Mouse (Mus musculus) neural tube, embryonic 14.5 days (tissue): ENCODE results near the gene S100a10. TPM values are rescaled to one million over a fixed set of nuclear protein-coding genes. Genes with fewer than 3 reads are reported as not detected.

Experiments used
- ATAC-seq: fragments of 200-750 bp; cut with Nextera tagmentation; 2 replicates; pipeline ENCODE4 v1.8.0; 2017; ENCODE audit warnings: low read depth, mild to moderate bottlenecking, moderate TSS enrichment, moderate library complexity
- H3K27ac ChIP-seq: fragments of 300-500 bp; sonication (generic); 2 replicates; pipeline ENCODE4 v1.5.1; 2014; ENCODE audit warnings: low read depth, mild to moderate bottlenecking, control low read depth, low read length, moderate library complexity, mixed read lengths
- H3K27me3 ChIP-seq: fragments of 300-500 bp; sonication (generic); 2 replicates; pipeline ENCODE4 v1.6.1; 2014; ENCODE audit warnings: low read length; ENCODE audit not compliant: control insufficient read depth, insufficient read depth
- H3K36me3 ChIP-seq: fragments of 300-500 bp; sonication (generic); 2 replicates; pipeline ENCODE4 v1.6.1; 2014; ENCODE audit warnings: low read length, mixed read lengths; ENCODE audit not compliant: control insufficient read depth, insufficient read depth
- H3K4me1 ChIP-seq: fragments of 300-500 bp; sonication (generic); 2 replicates; pipeline ENCODE4 v1.6.1; 2014; ENCODE audit warnings: low read length; ENCODE audit not compliant: control insufficient read depth, insufficient read depth
- H3K4me2 ChIP-seq: fragments of 300-500 bp; sonication (generic); 2 replicates; pipeline ENCODE4 v1.6.1; 2014; ENCODE audit warnings: mild to moderate bottlenecking, low read depth, low read length, control low read depth
- H3K4me3 ChIP-seq: fragments of 300-500 bp; sonication (generic); 2 replicates; pipeline ENCODE4 v1.5.1; 2014; ENCODE audit warnings: low read depth, low read length, control low read depth, mixed read lengths
- H3K9ac ChIP-seq: fragments of 300-500 bp; sonication (generic); replicated peaks from 2 replicates; pipeline ENCODE4 v1.6.1; 2014; ENCODE audit warnings: low read depth, mild to moderate bottlenecking, control low read depth, low read length, mixed read lengths
- H3K9me3 ChIP-seq: fragments of 300-500 bp; sonication (generic); 2 replicates; pipeline ENCODE4 v1.6.1; 2016; ENCODE audit warnings: low read length; ENCODE audit not compliant: control insufficient read depth
- WGBS: fragments of 180-500 bp; shearing (Covaris S2); extraction: QIAGEN DNeasy Blood & Tissue Kit; methylation state at CpG from one replicate; pipeline ENCODE4 v1.1.7; 2014; 5-methylcytosine and 5-hydroxymethylcytosine counted together
- polyA plus RNA-seq: library from polyadenylated mRNA; unstranded; fragments of >200 nt; fragmentation: Nextera tagmentation; extraction: Ambion mirVana; gene quantifications from 2 replicates; pipeline ENCODE4 v1.2.1, GENCODE M21; 2014

The S100a10 gene
- polyA plus RNA-seq, 1 experiment from 2014 or later, result 176 TPM

- Histone ChIP-seq H3K9ac (no peak overlapping the region), H3K4me3 (no peak overlapping the region), H3K4me2 (no peak overlapping the region), H3K4me1 (0 out of 2 replicates have a peak, but pooled peaks cover 4% of the 10 kb centered on the region), H3K27me3 (0 out of 2 replicates have a peak, but pooled peaks cover 4% of the 10 kb centered on the region), H3K9me3 (no peaks in the 10 kb centered on the region), H3K27ac (no peak overlapping the region), H3K36me3 (no peaks in the 10 kb centered on the region)
- no peak for ATAC-seq
- 61% methylated on average over 2 of the region's 2 CpGs for WGBS
These were observed 37.5 kb upstream of the S100a10 start for GRCm38 (mm10) chr3:93517343-93517742.

- H3K9me3 ChIP-seq, result no peaks in the 10 kb centered on the region
- no peak overlapping the region for H3K27ac ChIP-seq
- 0 out of 2 replicates have a peak, but pooled peaks have one; percentile 9 for ATAC-seq
- no peaks in the 10 kb centered on the region for H3K36me3 ChIP-seq
- no peak overlapping the region for H3K4me2 ChIP-seq
- H3K9ac ChIP-seq, result no peak overlapping the region
- WGBS, result 59% methylated on average over 5 of the region's 5 CpGs
- H3K4me1 ChIP-seq, result 0 out of 2 replicates have a peak, but pooled peaks cover 4% of the 10 kb centered on the region
- 0 out of 2 replicates have a peak, but pooled peaks cover 4% of the 10 kb centered on the region for H3K27me3 ChIP-seq
- H3K4me3 ChIP-seq, result no peak overlapping the region
These were observed 35.0 kb upstream of the S100a10 start for GRCm38 (mm10) chr3:93519856-93520329.

- Histone ChIP-seq H3K4me2 (peak within 1 kb of the TSS; percentile 57), H3K9me3 (no peaks in the 10 kb centered on the region), H3K9ac (peak within 1 kb of the TSS; percentile 47), H3K36me3 (no peaks in the 10 kb centered on the region), H3K27me3 (0 out of 2 replicates have a peak, but pooled peaks cover 4% of the 10 kb centered on the region), H3K4me3 (peak within 1 kb of the TSS; percentile 40), H3K4me1 (0 out of 2 replicates have a peak, but pooled peaks cover 4% of the 10 kb centered on the region), H3K27ac (no peak within 1 kb of the TSS)
- under 1% methylated on average over 38 of the region's 38 CpGs for WGBS
- peak; percentile 88; the same call in 1 of the 2 replicates for ATAC-seq
These were observed 34.3 kb upstream of the S100a10 start, which contains the start of gene S100a11 for GRCm38 (mm10) chr3:93520330-93521193. TSS of gene S100a11 (plus strand) at chr3:93520488.

GRCm38 (mm10) chr3:93521462-93522057, 33.3 kb upstream of the S100a10 start:
- WGBS, result 87% methylated on average over 8 of the region's 8 CpGs
- Histone ChIP-seq H3K27me3 (0 out of 2 replicates have a peak, but pooled peaks cover 4% of the 10 kb centered on the region), H3K9me3 (no peaks in the 10 kb centered on the region), H3K27ac (no peak overlapping the region), H3K4me3 (no peak overlapping the region), H3K36me3 (no peaks in the 10 kb centered on the region), H3K4me1 (0 out of 2 replicates have a peak, but pooled peaks cover 4% of the 10 kb centered on the region), H3K9ac (no peak overlapping the region), H3K4me2 (peak overlapping the region; percentile 57; the same call in 1 of the 2 replicates)
- ATAC-seq, result no peak

- 40% methylated on average over 7 of the region's 7 CpGs for WGBS
- Histone ChIP-seq H3K9ac (no peak overlapping the region), H3K4me3 (no peak overlapping the region), H3K27me3 (0 out of 2 replicates have a peak, but pooled peaks cover 4% of the 10 kb centered on the region), H3K4me1 (0 out of 2 replicates have a peak, but pooled peaks cover 4% of the 10 kb centered on the region), H3K36me3 (no peaks in the 10 kb centered on the region), H3K27ac (no peak overlapping the region), H3K9me3 (no peaks in the 10 kb centered on the region), H3K4me2 (no peak overlapping the region)
- no peak for ATAC-seq
These were observed 32.3 kb upstream of the S100a10 start for GRCm38 (mm10) chr3:93522611-93523010.

- H3K9ac ChIP-seq, result no peak overlapping the region
- WGBS, result 90% methylated on average over 3 of the region's 3 CpGs
- H3K27me3 ChIP-seq, result no peaks in the 10 kb centered on the region
- H3K4me3 ChIP-seq, result no peak overlapping the region
- no peak overlapping the region for H3K4me2 ChIP-seq
- no peaks in the 10 kb centered on the region for H3K9me3 ChIP-seq
- H3K4me1 ChIP-seq, result no peaks in the 10 kb centered on the region
- no peaks in the 10 kb centered on the region for H3K36me3 ChIP-seq
- H3K27ac ChIP-seq, result no peak overlapping the region
- no peak for ATAC-seq
These were observed 27.6 kb upstream of the S100a10 start for GRCm38 (mm10) chr3:93527300-93527699.

- WGBS, result 83% methylated on average over 5 of the region's 5 CpGs
- no peak overlapping the region for H3K4me3 ChIP-seq
- no peak overlapping the region for H3K9ac ChIP-seq
- no peaks in the 10 kb centered on the region for H3K9me3 ChIP-seq
- H3K27ac ChIP-seq, result no peak overlapping the region
- H3K27me3 ChIP-seq, result no peaks in the 10 kb centered on the region
- H3K4me2 ChIP-seq, result no peak overlapping the region
- no peaks in the 10 kb centered on the region for H3K4me1 ChIP-seq
- no peak for ATAC-seq
- no peaks in the 10 kb centered on the region for H3K36me3 ChIP-seq
These were observed 26.1 kb upstream of the S100a10 start for GRCm38 (mm10) chr3:93528807-93529206.

- no peak overlapping the region for H3K4me3 ChIP-seq
- no peak for ATAC-seq
- WGBS, result 66% methylated on average over 2 of the region's 2 CpGs
- no peak overlapping the region for H3K27ac ChIP-seq
- no peak overlapping the region for H3K4me2 ChIP-seq
- H3K4me1 ChIP-seq, result no peaks in the 10 kb centered on the region
- H3K9ac ChIP-seq, result no peak overlapping the region
- no peaks in the 10 kb centered on the region for H3K36me3 ChIP-seq
- no peaks in the 10 kb centered on the region for H3K27me3 ChIP-seq
- no peaks in the 10 kb centered on the region for H3K9me3 ChIP-seq
These were observed 17.8 kb upstream of the S100a10 start for GRCm38 (mm10) chr3:93537068-93537576.
